Mouse (Mus musculus): ENCODE measurements around the gene Olfr1195. TPM values are rescaled to one million over a fixed set of nuclear protein-coding genes. Genes with fewer than 3 reads are reported as not detected.

Gene Olfr1195
- not detected in 2 replicates for polyA plus RNA-seq (2015; fragmentation: Nextera tagmentation; extraction: Ambion mirVana)

GRCm38 (mm10) chr2:88689087-88689486 is at the start of gene Olfr1195:
Gene Olfr1195 (minus strand): TSS chr2:88689187.

GRCm38 (mm10) chr2:88732266-88732665 is 43.3 kb upstream of the Olfr1195 start, which contains the start of gene Olfr1197:
Gene Olfr1197 (minus strand): TSS chr2:88732366.

DNA sequence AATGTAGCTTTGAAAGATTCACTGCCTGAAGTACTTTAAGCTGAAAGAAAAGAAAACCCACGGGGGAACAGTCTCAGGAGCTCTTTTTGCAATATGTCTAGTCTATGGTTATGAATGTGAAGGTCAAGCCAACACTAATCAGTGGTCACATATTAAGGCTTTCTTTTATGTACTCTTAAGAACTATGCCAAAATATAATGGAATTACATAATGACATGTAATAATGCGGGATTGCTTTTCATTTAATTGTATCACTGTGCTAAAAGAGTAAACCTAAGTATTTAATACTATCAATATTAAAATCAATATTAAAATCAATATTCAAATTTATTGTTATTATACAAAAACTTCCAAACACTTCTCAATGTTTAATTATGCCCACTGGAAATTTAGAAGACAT is 15.5 kb upstream of the Olfr1195 start, which contains the start of gene Olfr1196:
Gene Olfr1196 (minus strand): TSS at position 101 of the 400 bp plus-strand sequence.

DNA sequence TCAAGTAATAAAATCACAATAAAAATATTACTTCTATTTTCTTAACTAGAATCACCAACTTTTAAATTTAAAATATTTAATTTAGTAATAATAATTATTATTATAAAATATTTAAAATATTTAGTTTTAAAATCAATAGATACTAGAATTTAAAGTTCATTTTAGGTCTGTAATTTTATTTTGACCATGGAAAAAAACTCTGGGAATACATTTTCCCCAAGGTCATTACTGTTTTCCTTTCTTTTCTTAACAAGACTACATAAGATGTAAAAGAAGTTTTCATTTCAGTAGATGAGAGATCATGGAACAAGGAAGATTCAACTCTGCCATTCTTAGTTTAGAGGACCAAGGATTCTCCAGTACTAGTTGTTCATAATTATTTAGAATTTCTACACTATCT is 13.7 kb downstream of the Olfr1195 start, which contains the start of gene Olfr1193:
Gene Olfr1193 (plus strand): TSS at position 301 of the 400 bp plus-strand sequence.

DNA sequence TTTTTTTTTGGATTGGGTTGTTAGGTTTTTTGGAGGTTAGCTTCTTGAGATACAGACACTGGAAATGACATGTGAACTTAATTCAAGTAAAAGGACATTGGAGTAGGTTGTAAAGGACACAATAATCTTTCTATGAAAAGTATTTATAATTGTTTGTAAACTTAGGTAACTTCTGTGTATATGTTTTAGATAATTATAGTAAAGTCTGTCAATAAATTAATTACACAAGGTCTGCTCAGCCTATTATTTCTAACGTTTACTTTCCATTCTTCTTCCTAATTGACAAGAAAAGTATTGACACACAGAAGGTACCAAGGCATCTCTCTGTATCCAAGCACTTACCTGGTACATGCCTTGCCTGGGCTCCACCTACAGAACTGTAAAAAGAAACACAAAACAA is 40.8 kb downstream of the Olfr1195 start, which contains the start of gene Olfr1192-ps1:
Gene Olfr1192-ps1 (plus strand): TSS at position 301 of the 400 bp plus-strand sequence.

GRCm38 (mm10) chr2:88640242-88640641 is 48.7 kb downstream of the Olfr1195 start, which contains the start of gene Olfr1191-ps1:
Gene Olfr1191-ps1 (plus strand): TSS chr2:88640542.

Other genes with a start within 250 kb of the Olfr1195 start
- gene Gm13757, start 240.1 kb downstream of the Olfr1195 start, polyA plus RNA-seq (2015; fragmentation: Nextera tagmentation; extraction: Ambion mirVana): not detected in 2 replicates
- gene Olfr1183, start 234.3 kb downstream of the Olfr1195 start, polyA plus RNA-seq (2015; fragmentation: Nextera tagmentation; extraction: Ambion mirVana): not detected in 2 replicates
- not detected in 2 replicates for gene Olfr1184, start 205.6 kb downstream of the Olfr1195 start, polyA plus RNA-seq (2015; fragmentation: Nextera tagmentation; extraction: Ambion mirVana)
- not detected in 2 replicates for gene Olfr1185-ps1, start 195.9 kb downstream of the Olfr1195 start, polyA plus RNA-seq (2015; fragmentation: Nextera tagmentation; extraction: Ambion mirVana)
- not detected in 2 replicates for gene Olfr1186, start 170.6 kb downstream of the Olfr1195 start, polyA plus RNA-seq (2015; fragmentation: Nextera tagmentation; extraction: Ambion mirVana)
- not detected in 2 replicates for gene Olfr1188, start 132.3 kb downstream of the Olfr1195 start, polyA plus RNA-seq (2015; fragmentation: Nextera tagmentation; extraction: Ambion mirVana)
- gene Olfr1189, start 102.7 kb downstream of the Olfr1195 start, polyA plus RNA-seq (2015; fragmentation: Nextera tagmentation; extraction: Ambion mirVana): not detected in 2 replicates
- gene Olfr1191-ps1, start 48.6 kb downstream of the Olfr1195 start, polyA plus RNA-seq (2015; fragmentation: Nextera tagmentation; extraction: Ambion mirVana): not detected in 2 replicates
- gene Olfr1192-ps1, start 40.7 kb downstream of the Olfr1195 start, polyA plus RNA-seq (2015; fragmentation: Nextera tagmentation; extraction: Ambion mirVana): not detected in 2 replicates
- gene Olfr1193, start 13.6 kb downstream of the Olfr1195 start, polyA plus RNA-seq (2015; fragmentation: Nextera tagmentation; extraction: Ambion mirVana): not detected in 2 replicates
- gene Olfr1196, start 15.4 kb upstream of the Olfr1195 start, polyA plus RNA-seq (2015; fragmentation: Nextera tagmentation; extraction: Ambion mirVana): not detected in 2 replicates
- not detected in 2 replicates for gene Olfr1197, start 43.2 kb upstream of the Olfr1195 start, polyA plus RNA-seq (2015; fragmentation: Nextera tagmentation; extraction: Ambion mirVana)
- gene Olfr1198, start 62.2 kb upstream of the Olfr1195 start, polyA plus RNA-seq (2015; fragmentation: Nextera tagmentation; extraction: Ambion mirVana): not detected in 2 replicates
- not detected in 2 replicates for gene Olfr1199, start 71.3 kb upstream of the Olfr1195 start, polyA plus RNA-seq (2015; fragmentation: Nextera tagmentation; extraction: Ambion mirVana)
- not detected in 2 replicates for gene Olfr1200, start 81.3 kb upstream of the Olfr1195 start, polyA plus RNA-seq (2015; fragmentation: Nextera tagmentation; extraction: Ambion mirVana)
- not detected in 2 replicates for gene Olfr1201, start 103.8 kb upstream of the Olfr1195 start, polyA plus RNA-seq (2015; fragmentation: Nextera tagmentation; extraction: Ambion mirVana)
- not detected in 2 replicates for gene Olfr1202, start 125.3 kb upstream of the Olfr1195 start, polyA plus RNA-seq (2015; fragmentation: Nextera tagmentation; extraction: Ambion mirVana)
- gene Olfr1205, start 140.6 kb upstream of the Olfr1195 start, polyA plus RNA-seq (2015; fragmentation: Nextera tagmentation; extraction: Ambion mirVana): not detected in 2 replicates
- gene Olfr1204, start 160.1 kb upstream of the Olfr1195 start, polyA plus RNA-seq (2015; fragmentation: Nextera tagmentation; extraction: Ambion mirVana): not detected in 2 replicates
- not detected in 2 replicates for gene Olfr1206, start 174.0 kb upstream of the Olfr1195 start, polyA plus RNA-seq (2015; fragmentation: Nextera tagmentation; extraction: Ambion mirVana)
- gene Olfr1208, start 213.1 kb upstream of the Olfr1195 start, polyA plus RNA-seq (2015; fragmentation: Nextera tagmentation; extraction: Ambion mirVana): not detected in 2 replicates
- not detected in 2 replicates for gene Olfr1209, start 226.0 kb upstream of the Olfr1195 start, polyA plus RNA-seq (2015; fragmentation: Nextera tagmentation; extraction: Ambion mirVana)
- not detected in 2 replicates for gene Olfr1211, start 248.9 kb upstream of the Olfr1195 start, polyA plus RNA-seq (2015; fragmentation: Nextera tagmentation; extraction: Ambion mirVana)

Data from neural tube, postnatal 0 days (tissue).